Mouse (Mus musculus): ENCODE measurements around the gene Lactb. TPM values are rescaled to one million over a fixed set of nuclear protein-coding genes. Genes with fewer than 3 reads are reported as not detected.

Gene Lactb
- total RNA-seq, 2 experiments from 2014 or later: 22.5 to 22.6 TPM

Other genes with a start within 250 kb of the Lactb start
- gene Aph1b, start 180.0 kb downstream of the Lactb start, total RNA-seq (2021): 1 to 10 TPM; 1.3 to 2.1 TPM
- not detected for gene Gm10647, start 178.4 kb downstream of the Lactb start, total RNA-seq (2021)
- gene Aph1c, start 140.8 kb downstream of the Lactb start, total RNA-seq (2021): under 1 TPM; 0.66 to 0.88 TPM
- gene Rab8b, start 55.8 kb downstream of the Lactb start, total RNA-seq (2021): 1 to 10 TPM; 4.9 to 6.5 TPM
- 100 to 1,000 TPM; 218 to 220 TPM for gene Rps27l, start 29.4 kb downstream of the Lactb start, total RNA-seq (2021)
- over 10,000 TPM; 24,162 to 25,960 TPM for gene Tpm1, start 73.9 kb upstream of the Lactb start, total RNA-seq (2021)

Data from gastrocnemius, adult 18-20 months (tissue).